Mouse (Mus musculus) neural tube, embryonic 11.5 days (tissue): Measurements from ENCODE around the gene Chpt1. TPM values are rescaled to one million over a fixed set of nuclear protein-coding genes. Genes with fewer than 3 reads are reported as not detected.
"Not testable (repeated sequence)": the region's sequence is repeated elsewhere in the genome, so short reads cannot be mapped to it uniquely, and the experiment has no call there.

Source experiments
- ATAC-seq: fragments of 200-750 bp; cut with Nextera tagmentation; 2 replicates; pipeline ENCODE4 v1.8.0; 2017; ENCODE audit warnings: moderate number of reproducible peaks, mild to moderate bottlenecking, moderate TSS enrichment, moderate library complexity; ENCODE audit not compliant: insufficient read depth, low FRiP score, low TSS enrichment
- DNase-seq: peaks from one replicate; pipeline ENCODE4 v3.0.0-alpha.2; 2015; ENCODE audit warnings: low spot score
- H3K27ac ChIP-seq: fragments of 300-500 bp; sonication (generic); 2 replicates; pipeline ENCODE4 v1.5.1; 2014; ENCODE audit warnings: low read depth, mild to moderate bottlenecking, low read length
- H3K27me3 ChIP-seq: fragments of 300-500 bp; sonication (generic); 2 replicates; pipeline ENCODE4 v1.6.1; 2014; ENCODE audit warnings: mild to moderate bottlenecking, low read length, mixed read lengths; ENCODE audit not compliant: control insufficient read depth, insufficient read depth
- H3K36me3 ChIP-seq: fragments of 300-500 bp; sonication (generic); 2 replicates; pipeline ENCODE4 v1.6.1; 2014; ENCODE audit warnings: mild to moderate bottlenecking, low read length, moderate library complexity, mixed read lengths; ENCODE audit not compliant: control insufficient read depth, insufficient read depth
- H3K4me1 ChIP-seq: fragments of 300-500 bp; sonication (generic); 2 replicates; pipeline ENCODE4 v1.6.1; 2014; ENCODE audit warnings: low read length, mixed read lengths; ENCODE audit not compliant: control insufficient read depth, insufficient read depth
- H3K4me2 ChIP-seq: fragments of 300-500 bp; sonication (generic); 2 replicates; pipeline ENCODE4 v1.6.1; 2014; ENCODE audit warnings: low read depth, mild to moderate bottlenecking, moderate library complexity
- H3K4me3 ChIP-seq: fragments of 300-500 bp; sonication (generic); 2 replicates; pipeline ENCODE4 v1.5.1; 2014; ENCODE audit warnings: low read depth, low read length
- H3K9ac ChIP-seq: fragments of 300-500 bp; sonication (generic); 2 replicates; pipeline ENCODE4 v1.6.1; 2014; ENCODE audit warnings: mild to moderate bottlenecking, low read length
- H3K9me3 ChIP-seq: fragments of 300-500 bp; sonication (generic); 2 replicates; pipeline ENCODE4 v1.6.1; 2016; ENCODE audit warnings: low read length; ENCODE audit not compliant: control insufficient read depth
- WGBS: fragments of 180-500 bp; shearing (Covaris S2); extraction: QIAGEN DNeasy Blood & Tissue Kit; methylation state at CpG from one replicate; pipeline ENCODE4 v1.1.7; 2014; 5-methylcytosine and 5-hydroxymethylcytosine counted together
- polyA plus RNA-seq: library from polyadenylated mRNA; unstranded; fragments of >200 nt; fragmentation: Nextera tagmentation; extraction: Ambion mirVana; gene quantifications from 2 replicates; pipeline ENCODE4 v1.2.1, GENCODE M21; 2014

Chpt1 gene
- 21.5 and 27.1 TPM in 2 replicates for polyA plus RNA-seq

- ATAC-seq (peak; percentile 94), DNase-seq (peak; percentile 90)
- WGBS: 0% methylated on average over 47 of the region's 80 CpGs
Observed at GRCm38 (mm10) chr10:88503421-88504314, at the start of gene Chpt1. Gene Chpt1 (minus strand): TSS chr10:88504073.

GRCm38 (mm10) chr10:88552738-88553137 lies 48.9 kb upstream of the Chpt1 start:
- Histone ChIP-seq H3K4me2 (no peak overlapping the region), H3K27ac (no peak overlapping the region), H3K27me3 (no peaks in the 10 kb centered on the region), H3K4me1 (no peaks in the 10 kb centered on the region), H3K36me3 (no peaks in the 10 kb centered on the region), H3K9me3 (no peaks in the 10 kb centered on the region), H3K4me3 (no peak overlapping the region), H3K9ac (no peak overlapping the region)
- ATAC-seq: no peak
- WGBS: 93% methylated on average over 2 of the region's 2 CpGs
- no peak for DNase-seq

More at GRCm38 (mm10) chr10:88503421-88504314, at the start of gene Chpt1:
- Histone ChIP-seq H3K27ac (peak within 1 kb of the TSS; percentile 36), H3K4me1 (no peaks in the 10 kb centered on the region; the same call in 1 of the 2 replicates), H3K9ac (peak within 1 kb of the TSS; percentile 76), H3K4me3 (peak within 1 kb of the TSS; percentile 70), H3K4me2 (peak within 1 kb of the TSS; percentile 65), H3K9me3 (no peaks in the 10 kb centered on the region), H3K36me3 (no peaks in the 10 kb centered on the region), H3K27me3 (no peaks in the 10 kb centered on the region)

- no peaks in the 10 kb centered on the region for H3K9me3 ChIP-seq
- no peak overlapping the region for H3K4me2 ChIP-seq
- no peak for ATAC-seq
- H3K27ac ChIP-seq: no peak overlapping the region
- no peak overlapping the region for H3K9ac ChIP-seq
- H3K36me3 ChIP-seq: no peaks in the 10 kb centered on the region
- no peak overlapping the region for H3K4me3 ChIP-seq
- no peak for DNase-seq
- 90% methylated on average over 3 of the region's 3 CpGs for WGBS
- H3K27me3 ChIP-seq: no peaks in the 10 kb centered on the region
- H3K4me1 ChIP-seq: no peaks in the 10 kb centered on the region
Observed at GRCm38 (mm10) chr10:88550225-88550624, 46.4 kb upstream of the Chpt1 start.

- no peak for DNase-seq
- 65% methylated on average over 2 of the region's 2 CpGs for WGBS
Observed at GRCm38 (mm10) chr10:88547635-88548034, 43.8 kb upstream of the Chpt1 start.

GRCm38 (mm10) chr10:88530631-88531030 lies 26.8 kb upstream of the Chpt1 start:
- WGBS: 75% methylated on average over 5 of the region's 5 CpGs
- ATAC-seq: no peak

More at GRCm38 (mm10) chr10:88547635-88548034, 43.8 kb upstream of the Chpt1 start:
- Histone ChIP-seq H3K4me3 (no peak overlapping the region), H3K4me2 (no peak overlapping the region), H3K4me1 (no peaks in the 10 kb centered on the region), H3K27ac (no peak overlapping the region), H3K9me3 (no peaks in the 10 kb centered on the region; the same call in 1 of the 2 replicates), H3K9ac (no peak overlapping the region), H3K36me3 (no peaks in the 10 kb centered on the region), H3K27me3 (no peaks in the 10 kb centered on the region)
- ATAC-seq: no peak

GRCm38 (mm10) chr10:88524016-88524415 lies 20.1 kb upstream of the Chpt1 start:
- no peak for DNase-seq
- H3K27ac ChIP-seq: no peak overlapping the region
- H3K27me3 ChIP-seq: no peaks in the 10 kb centered on the region
- H3K9ac ChIP-seq: no peak overlapping the region
- no peaks in the 10 kb centered on the region for H3K9me3 ChIP-seq
- ATAC-seq: no peak
- 87% methylated on average over 2 of the region's 2 CpGs for WGBS
- no peaks in the 10 kb centered on the region for H3K4me1 ChIP-seq
- no peak overlapping the region for H3K4me3 ChIP-seq
- no peak overlapping the region for H3K4me2 ChIP-seq
- H3K36me3 ChIP-seq: no peaks in the 10 kb centered on the region

More at GRCm38 (mm10) chr10:88530631-88531030, 26.8 kb upstream of the Chpt1 start:
- H3K27me3 ChIP-seq: no peaks in the 10 kb centered on the region
- H3K4me2 ChIP-seq: no peak overlapping the region
- no peaks in the 10 kb centered on the region for H3K36me3 ChIP-seq
- H3K9me3 ChIP-seq: no peaks in the 10 kb centered on the region
- H3K27ac ChIP-seq: no peak overlapping the region
- no peak overlapping the region for H3K4me3 ChIP-seq
- H3K4me1 ChIP-seq: no peaks in the 10 kb centered on the region
- no peak for DNase-seq
- H3K9ac ChIP-seq: no peak overlapping the region

- H3K27me3 ChIP-seq: no peaks in the 10 kb centered on the region
- ATAC-seq (no peak), DNase-seq (no peak)
- H3K4me2 ChIP-seq: no peak overlapping the region
- H3K27ac ChIP-seq: no peak overlapping the region
- H3K9ac ChIP-seq: no peak overlapping the region
- 83% methylated on average over 1 of the region's 1 CpGs for WGBS
- no peak overlapping the region for H3K4me3 ChIP-seq
- no peaks in the 10 kb centered on the region for H3K4me1 ChIP-seq
- no peaks in the 10 kb centered on the region for H3K9me3 ChIP-seq
- no peaks in the 10 kb centered on the region for H3K36me3 ChIP-seq
Observed at GRCm38 (mm10) chr10:88523212-88523611, 19.3 kb upstream of the Chpt1 start.

GRCm38 (mm10) chr10:88522795-88523194 lies 18.9 kb upstream of the Chpt1 start:
- WGBS: 92% methylated on average over 8 of the region's 8 CpGs
- no peak overlapping the region for H3K4me2 ChIP-seq
- no peak overlapping the region for H3K9ac ChIP-seq
- DNase-seq (no peak), ATAC-seq (no peak)
- no peaks in the 10 kb centered on the region for H3K4me1 ChIP-seq
- H3K27me3 ChIP-seq: no peaks in the 10 kb centered on the region
- H3K27ac ChIP-seq: no peak overlapping the region
- H3K36me3 ChIP-seq: no peaks in the 10 kb centered on the region
- no peaks in the 10 kb centered on the region for H3K9me3 ChIP-seq
- H3K4me3 ChIP-seq: no peak overlapping the region

- not testable (repeated sequence) for H3K9me3 ChIP-seq, H3K36me3 ChIP-seq, H3K4me2 ChIP-seq, DNase-seq, H3K4me3 ChIP-seq, ATAC-seq, H3K27me3 ChIP-seq, H3K4me1 ChIP-seq, H3K9ac ChIP-seq, H3K27ac ChIP-seq
- 88% methylated on average over 6 of the region's 7 CpGs for WGBS
Observed at GRCm38 (mm10) chr10:88515049-88515448, 11.2 kb upstream of the Chpt1 start.
